Mouse (Mus musculus) urinary bladder, postnatal 0 days (tissue): ENCODE measurements around the gene Rims3. TPM values are rescaled to one million over a fixed set of nuclear protein-coding genes. Genes with fewer than 3 reads are reported as not detected.

Experiments used
- microRNA-seq: library from miRNA; unstranded; fragments of <30 nt; microRNA quantifications from one replicate; pipeline ENCODE4, GENCODE M21; 2016
- polyA plus RNA-seq: library from polyadenylated mRNA; unstranded; fragments of >200 nt; fragmentation: Nextera tagmentation; extraction: Ambion mirVana; gene quantifications from 2 replicates; pipeline ENCODE4 v1.2.1, GENCODE M21; 2015

Gene Rims3
- polyA plus RNA-seq = 0.68 and 0.82 TPM in 2 replicates

GRCm38 (mm10) chr4:120854588-120855319 is at the start of gene Rims3:
Rims3 (plus strand) TSS chr4:120854816.

GRCm38 (mm10) chr4:120831472-120831871 is 23.1 kb upstream of the Rims3 start, which contains the start of gene Nfyc:
Nfyc (minus strand) TSS chr4:120831572.

GRCm38 (mm10) chr4:120924554-120925299 is 70.1 kb downstream of the Rims3 start, which contains the start of gene Exo5:
Exo5 (minus strand) TSS chr4:120925017.

Small RNAs within 50 kb of the gene (microRNA-seq; reads per million reads assigned to microRNA genes)
- not detected for gene Gm23936

Other genes with a start within 250 kb of the Rims3 start
- 12.7 TPM in 2 replicates for gene Cited4, start 188.2 kb upstream of the Rims3 start, polyA plus RNA-seq
- gene Kcnq4, start 106.2 kb upstream of the Rims3 start, polyA plus RNA-seq = 8.4 and 9.6 TPM in 2 replicates
- 48.5 and 52.2 TPM in 2 replicates for gene Nfyc, start 23.2 kb upstream of the Rims3 start, polyA plus RNA-seq
- gene Exo5, start 70.2 kb downstream of the Rims3 start, polyA plus RNA-seq = 9.5 and 9.6 TPM in 2 replicates
- gene Zfp69, start 96.9 kb downstream of the Rims3 start, polyA plus RNA-seq = 2.0 and 2.6 TPM in 2 replicates
- gene Smap2, start 162.4 kb downstream of the Rims3 start, polyA plus RNA-seq = 8.2 and 8.7 TPM in 2 replicates
- gene Col9a2, start 184.6 kb downstream of the Rims3 start, polyA plus RNA-seq = 3.5 and 4.6 TPM in 2 replicates
- 22.3 and 27.3 TPM in 2 replicates for gene Zmpste24, start 243.4 kb downstream of the Rims3 start, polyA plus RNA-seq